8 mouse cellular contexts compared by ENCODE assay signal in genomic region chr14:21982096-21982591, GRCm38 (mm10). TPM values are rescaled to one million over a fixed set of nuclear protein-coding genes. Genes with fewer than 3 reads are reported as not detected.
DNase-seq lines count a peak whose midpoint lies in the region; ATAC-seq and TF ChIP-seq lines count a peak whose summit lies in the region.

No protein-coding gene starts in this region.

- no peak for ATAC-seq in lung, embryonic 14.5 days (ENCODE audit: insufficient read depth)
- ATAC-seq in hindbrain, postnatal 0 days, result no peak
- ATAC-seq in midbrain, embryonic 13.5 days, result no peak

- DNase-seq in lung, embryonic 14.5 days, result peak; percentile 62
- no peak for DNase-seq in lung, postnatal 25 days (ENCODE audit: low spot score)
- DNase-seq in forebrain, embryonic 10.5 days (ENCODE audit: extremely low spot score, low spot score), result peak; percentile 53
- DNase-seq in hindbrain, postnatal 0 days (ENCODE audit: low spot score), result peak; percentile 26
- DNase-seq in layer of hippocampus, adult 18-20 months (ENCODE audit: low spot score in 2 of 2), result no peak
- no peak for DNase-seq in thymus, postnatal 36 days
- DNase-seq in frontal cortex, postnatal 14 days (ENCODE audit: low spot score in 2 of 2), result no peak

- peak overlapping the region; percentile 82 for H3K9ac ChIP-seq in lung, embryonic 14.5 days
- no peak overlapping the region; the same call in 1 of the 2 replicates for H3K9ac ChIP-seq in hindbrain, postnatal 0 days (replicated peaks; ENCODE audit: low read length)
- peak overlapping the region; percentile 69 for H3K9ac ChIP-seq in midbrain, embryonic 13.5 days (replicated peaks)

- H3K4me3 ChIP-seq in lung, embryonic 14.5 days (ENCODE audit: low read depth, low read length), result peak overlapping the region; percentile 55
- peak overlapping the region; percentile 88 for H3K4me3 ChIP-seq in forebrain, embryonic 10.5 days
- H3K4me3 ChIP-seq in hindbrain, postnatal 0 days (ENCODE audit: low read length), result peak overlapping the region; percentile 35; the same call in 1 of the 2 replicates
- peak overlapping the region; percentile 45 for H3K4me3 ChIP-seq in midbrain, embryonic 13.5 days (replicated peaks)

- H3K4me2 ChIP-seq in lung, embryonic 14.5 days, result peak overlapping the region; percentile 87
- H3K4me2 ChIP-seq in hindbrain, postnatal 0 days (ENCODE audit: low read depth, low read length), result peak overlapping the region; percentile 61
- H3K4me2 ChIP-seq in midbrain, embryonic 13.5 days (replicated peaks), result peak overlapping the region; percentile 66

- H3K36me3 ChIP-seq in lung, embryonic 14.5 days (ENCODE audit: insufficient read depth), result peaks cover 41% of the 10 kb centered on the region
- peaks cover 18% of the 10 kb centered on the region for H3K36me3 ChIP-seq in forebrain, embryonic 10.5 days (replicated peaks)
- no peaks in the 10 kb centered on the region for H3K36me3 ChIP-seq in hindbrain, postnatal 0 days (ENCODE audit: insufficient read depth, low read length)
- peaks cover 11% of the 10 kb centered on the region; the same call in 1 of the 2 replicates for H3K36me3 ChIP-seq in midbrain, embryonic 13.5 days

- H3K27ac ChIP-seq in lung, embryonic 14.5 days (ENCODE audit: low read depth), result peak overlapping the region; percentile 95
- H3K27ac ChIP-seq in forebrain, embryonic 10.5 days, result peak overlapping the region; percentile 96
- peak overlapping the region; percentile 59 for H3K27ac ChIP-seq in hindbrain, postnatal 0 days
- peak overlapping the region; percentile 45; the same call in 1 of the 2 replicates for H3K27ac ChIP-seq in midbrain, embryonic 13.5 days

- peaks cover 5% of the 10 kb centered on the region; the same call in 1 of the 2 replicates for H3K4me1 ChIP-seq in lung, embryonic 14.5 days (ENCODE audit: insufficient read depth)
- peaks cover 62% of the 10 kb centered on the region for H3K4me1 ChIP-seq in forebrain, embryonic 10.5 days
- H3K4me1 ChIP-seq in hindbrain, postnatal 0 days (ENCODE audit: insufficient read depth, low read length), result no peaks in the 10 kb centered on the region
- peaks cover 42% of the 10 kb centered on the region for H3K4me1 ChIP-seq in midbrain, embryonic 13.5 days (replicated peaks)

- 10% methylated on average over 14 of the region's 14 CpGs for WGBS in lung, embryonic 14.5 days
- WGBS in forebrain, embryonic 10.5 days, result 6% methylated on average over 14 of the region's 14 CpGs
- 37% methylated on average over 14 of the region's 14 CpGs for WGBS in hindbrain, postnatal 0 days
- 10% methylated on average over 14 of the region's 14 CpGs for WGBS in midbrain, embryonic 13.5 days

- TF ChIP-seq CTCF in lung, embryonic 14.5 days (IDR thresholded peaks at IDR 0.05; ENCODE audit: low read depth), result no peak
- no peak for TF ChIP-seq CTCF in hindbrain, postnatal 0 days (IDR thresholded peaks at IDR 0.05; ENCODE audit: low read depth)

- H3K27me3 ChIP-seq in lung, embryonic 14.5 days (ENCODE audit: insufficient read depth, low read length), result no peaks in the 10 kb centered on the region
- H3K27me3 ChIP-seq in forebrain, embryonic 10.5 days (ENCODE audit: poor library complexity, severe bottlenecking), result peaks cover 90% of the 10 kb centered on the region
- H3K27me3 ChIP-seq in hindbrain, postnatal 0 days (ENCODE audit: insufficient read depth, low read length), result no peaks in the 10 kb centered on the region
- peaks cover 34% of the 10 kb centered on the region for H3K27me3 ChIP-seq in midbrain, embryonic 13.5 days

- H3K9me3 ChIP-seq in lung, embryonic 14.5 days (ENCODE audit: low read depth, low read length), result no peaks in the 10 kb centered on the region
- H3K9me3 ChIP-seq in forebrain, embryonic 10.5 days, result no peaks in the 10 kb centered on the region
- H3K9me3 ChIP-seq in hindbrain, postnatal 0 days (ENCODE audit: low read length), result no peaks in the 10 kb centered on the region
- H3K9me3 ChIP-seq in midbrain, embryonic 13.5 days, result no peaks in the 10 kb centered on the region

RNA-seq across cellular contexts. Expression of gene Zfp503, which starts 7.3 kb away (rescaled TPM):
- 20.4 and 22.0 TPM in 2 replicates for polyA plus RNA-seq in lung, embryonic 14.5 days (2014; fragmentation: Nextera tagmentation; extraction: Ambion mirVana)
- polyA plus RNA-seq in forebrain, embryonic 10.5 days (2016; fragmentation: Nextera tagmentation; extraction: Ambion mirVana), result 7.6 and 8.6 TPM in 2 replicates
- 25.5 and 25.6 TPM in 2 replicates for total RNA-seq in hindbrain, postnatal 0 days (2014; rRNA removed)
- polyA plus RNA-seq in hindbrain, postnatal 0 days (2015; fragmentation: Nextera tagmentation; extraction: Ambion mirVana), result 8.4 and 10.4 TPM in 2 replicates
- 8.0 and 11.0 TPM in 2 replicates for polyA plus RNA-seq in midbrain, embryonic 13.5 days (2015; fragmentation: Nextera tagmentation; extraction: Ambion mirVana)
- 1 to 10 TPM; 3.6 to 4.1 TPM for total RNA-seq in layer of hippocampus, adult 18-20 months (2021)

RNA-seq across cellular contexts. Expression of gene Lrmda, which starts 37.4 kb away (rescaled TPM):
- 0.35 and 1.1 TPM in 2 replicates for polyA plus RNA-seq in lung, embryonic 14.5 days (2014; fragmentation: Nextera tagmentation; extraction: Ambion mirVana)
- polyA plus RNA-seq in forebrain, embryonic 10.5 days (2016; fragmentation: Nextera tagmentation; extraction: Ambion mirVana), result 0.20 and 0.41 TPM in 2 replicates
- total RNA-seq in hindbrain, postnatal 0 days (2014; rRNA removed), result 0.21 TPM in 1 of 2 replicates, not detected in the other
- 0.52 and 0.53 TPM in 2 replicates for polyA plus RNA-seq in hindbrain, postnatal 0 days (2015; fragmentation: Nextera tagmentation; extraction: Ambion mirVana)
- polyA plus RNA-seq in midbrain, embryonic 13.5 days (2015; fragmentation: Nextera tagmentation; extraction: Ambion mirVana), result 0.23 TPM in 1 of 2 replicates, not detected in the other
- 1 to 10 TPM; 1.1 to 1.3 TPM for total RNA-seq in layer of hippocampus, adult 18-20 months (2021)

Comparison
In these comparisons a context has a peak if more than half of its experiments do, and no peak if none do; other contexts are left out.
1. DNase-seq: peak in lung, embryonic 14.5 days (single experiment), forebrain, embryonic 10.5 days (single experiment) and hindbrain, postnatal 0 days (single experiment); none in lung, postnatal 25 days (single experiment), layer of hippocampus, adult 18-20 months (0 of 2), thymus, postnatal 36 days (0 of 2) and frontal cortex, postnatal 14 days (0 of 2).
2. H3K27ac ChIP-seq: peak in every context shown above with its lines; median percentile 96 in forebrain, embryonic 10.5 days; 95 in lung, embryonic 14.5 days; 59 in hindbrain, postnatal 0 days; 45 in midbrain, embryonic 13.5 days.
3. H3K4me3 ChIP-seq: peak in every context shown above with its lines; median percentile 88 in forebrain, embryonic 10.5 days; 55 in lung, embryonic 14.5 days; 45 in midbrain, embryonic 13.5 days; 35 in hindbrain, postnatal 0 days.
4. Peak in every context shown above with its lines, with median percentiles within 50 percentile points of each other: H3K4me2 ChIP-seq.